Mouse (Mus musculus): ENCODE measurements around the gene 4933409G03Rik.
"Not testable (repeated sequence)": the region's sequence is repeated elsewhere in the genome, so short reads cannot be mapped to it uniquely, and the experiment has no call there.

Gene 4933409G03Rik

DNA sequence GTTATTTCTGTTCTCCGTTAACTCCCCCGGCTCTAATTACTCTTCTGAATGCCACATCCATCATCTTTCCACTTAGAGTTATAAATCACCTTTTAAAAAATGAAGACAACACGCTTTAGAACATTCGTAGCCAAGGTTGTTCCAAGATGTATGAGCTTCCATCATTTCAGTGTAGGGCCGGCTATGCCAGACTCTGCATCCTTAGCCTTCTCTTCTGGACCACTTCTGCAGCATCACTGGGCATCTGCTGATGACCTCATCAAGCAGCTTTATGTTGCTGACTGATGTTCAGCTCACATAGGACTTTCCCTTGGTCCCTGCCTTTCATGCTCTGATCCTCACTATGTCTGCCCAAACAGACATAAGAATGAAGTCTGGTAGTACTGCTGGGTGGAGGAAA is at the start of gene 4933409G03Rik:
TSS of gene 4933409G03Rik (plus strand) at position 301 of the 400 bp plus-strand sequence.
- DNase-seq (ENCODE audit: low read depth, low spot score), result no peak

DNA sequence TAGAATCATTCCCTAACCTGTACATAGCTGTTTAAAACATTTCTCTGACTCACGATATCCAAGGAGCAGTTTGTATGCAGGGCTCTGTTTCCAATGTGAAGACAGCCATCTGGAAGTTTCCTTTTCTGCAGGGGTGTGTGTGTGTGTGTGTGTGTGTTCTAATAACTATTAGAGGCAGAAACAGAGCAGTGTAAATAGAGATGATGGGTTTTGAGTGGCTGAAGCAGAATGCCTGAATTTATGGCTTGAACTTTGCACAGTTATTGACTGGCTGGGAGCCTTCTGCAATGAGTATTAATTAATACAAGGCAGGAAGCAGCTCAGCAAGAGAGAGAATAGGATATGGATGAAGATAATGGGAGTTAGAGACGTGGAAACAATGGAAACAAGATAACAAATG is 38.0 kb upstream of the 4933409G03Rik start:
- DNase-seq (ENCODE audit: low read depth, low spot score), result no peak

DNA sequence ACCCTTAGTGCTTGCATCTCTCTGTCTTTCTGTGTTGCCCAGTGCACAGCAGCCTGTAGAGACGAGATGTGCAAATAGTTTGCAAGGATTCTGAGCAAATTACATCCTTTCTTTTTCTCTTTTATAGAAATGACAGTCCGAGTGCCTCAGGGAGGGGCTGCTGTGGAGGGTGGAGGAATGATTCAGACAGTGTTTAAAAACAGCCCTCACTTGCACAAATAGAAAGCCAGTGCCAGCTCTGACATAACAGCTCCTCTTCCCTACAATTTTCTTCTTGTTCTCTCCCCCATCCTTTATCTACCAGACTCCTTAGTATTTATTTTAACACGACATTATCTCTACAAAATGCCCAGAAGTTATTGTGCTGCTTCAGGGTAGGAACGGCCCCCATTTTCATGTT is 21.4 kb upstream of the 4933409G03Rik start:
- DNase-seq (ENCODE audit: low read depth, low spot score), result peak; percentile 92

DNA sequence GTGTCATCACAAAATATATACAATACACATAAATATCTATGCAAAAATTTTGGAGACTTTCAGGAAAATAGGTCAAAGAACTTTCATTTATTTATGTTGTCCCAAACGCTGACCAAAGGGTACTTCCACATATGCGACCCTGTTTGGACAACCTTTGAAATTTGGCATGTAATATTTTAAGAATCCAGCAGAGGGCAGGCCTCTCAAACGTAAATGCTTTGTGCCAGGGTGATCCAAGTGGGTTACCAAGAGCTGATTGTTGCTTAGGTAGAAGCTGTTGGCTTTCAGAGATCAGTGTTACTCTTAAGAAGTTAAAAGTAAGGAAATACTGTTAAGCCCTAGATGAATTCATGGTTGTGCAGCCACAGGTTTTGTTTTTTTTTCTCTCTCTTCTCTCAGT is 18.9 kb upstream of the 4933409G03Rik start:
- DNase-seq (ENCODE audit: low read depth, low spot score), result peak; percentile 73

DNA sequence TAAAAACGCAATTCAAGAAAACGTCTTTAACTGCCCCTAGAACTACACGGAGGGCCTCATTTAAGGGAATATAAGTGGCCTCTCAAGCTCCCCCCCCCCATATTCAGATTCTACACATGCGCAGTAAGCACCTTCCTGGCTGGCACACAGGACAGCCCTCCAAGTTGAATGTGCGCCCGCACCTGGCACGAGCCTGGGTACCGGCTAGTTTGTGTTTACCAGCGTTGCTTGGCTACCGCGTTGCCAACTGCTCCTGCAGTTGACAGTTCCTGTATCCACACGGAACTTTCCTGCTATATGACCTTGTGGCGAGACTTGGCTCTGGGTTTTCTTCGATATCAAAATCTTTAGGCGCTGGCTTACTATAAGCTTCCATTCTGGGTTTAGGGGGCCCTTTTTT is 13.9 kb upstream of the 4933409G03Rik start:
- peak; percentile 62 for DNase-seq (ENCODE audit: low read depth, low spot score)

DNA sequence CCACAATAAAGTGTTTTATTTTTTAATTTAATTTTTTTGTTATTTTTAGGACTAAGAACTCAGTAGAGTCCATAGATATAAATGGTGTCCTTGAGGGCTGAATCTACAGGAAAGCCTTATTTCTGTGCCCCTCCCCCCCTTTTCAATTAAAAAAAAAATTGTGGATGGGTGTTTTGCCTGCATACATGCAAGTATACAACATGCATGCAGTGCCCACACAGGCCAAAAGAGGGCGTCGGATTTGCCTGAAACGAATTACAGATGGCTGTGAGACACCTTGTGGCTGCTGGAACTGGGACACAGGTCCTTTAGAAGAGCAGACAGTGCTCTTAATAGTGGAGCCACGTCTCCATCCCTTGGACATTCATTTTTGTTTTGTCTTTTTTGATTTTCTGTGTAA is 9.9 kb upstream of the 4933409G03Rik start:
- peak; percentile 24 for DNase-seq (ENCODE audit: low read depth, low spot score)

DNA sequence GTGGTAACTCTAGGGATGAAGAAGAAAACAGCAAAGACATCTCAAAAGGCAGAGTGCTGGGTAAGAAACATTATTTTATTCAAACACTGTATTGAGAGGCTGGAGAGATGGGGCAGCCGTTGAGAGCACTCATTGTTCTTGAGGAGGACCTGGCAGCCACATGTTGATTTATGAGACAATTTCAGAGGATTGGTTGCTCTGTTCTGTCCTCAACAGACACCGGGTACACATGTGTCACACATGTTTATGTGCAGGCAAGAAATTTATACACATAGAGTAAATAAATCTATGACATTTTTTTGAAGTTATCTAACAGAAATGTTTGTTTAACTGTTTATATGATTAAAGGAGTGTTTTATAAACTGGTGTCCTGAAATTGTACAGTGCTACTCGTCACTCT is 10.6 kb downstream of the 4933409G03Rik start:
- no peak for DNase-seq (ENCODE audit: low read depth, low spot score)

DNA sequence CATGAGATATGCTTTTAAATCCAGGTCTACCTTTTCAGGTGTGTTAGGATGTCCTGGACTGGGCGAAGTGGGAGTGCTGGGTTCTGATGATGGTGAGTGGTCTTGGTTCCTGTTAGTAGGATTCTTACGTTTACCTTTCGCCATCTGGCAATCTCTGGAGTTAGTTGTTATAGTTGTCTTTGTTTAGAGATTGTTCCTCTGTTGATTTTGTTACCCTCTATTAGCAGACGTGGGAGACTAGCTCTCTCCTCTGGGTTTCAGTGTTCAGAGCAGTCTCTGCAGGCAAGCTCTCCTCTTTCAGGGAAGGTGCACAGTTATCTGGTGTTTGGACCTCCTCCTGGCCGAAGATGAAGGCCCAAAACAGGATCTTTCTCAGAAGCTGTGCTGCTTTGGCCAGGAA is 74.0 kb downstream of the 4933409G03Rik start, which contains the start of gene 4932414N04Rik:
TSS of gene 4932414N04Rik (plus strand) at position 301 of the 400 bp plus-strand sequence.
- not testable (repeated sequence) for DNase-seq (ENCODE audit: low read depth, low spot score)

Measured in brain, adult 2 months (tissue).